Mouse (Mus musculus) liver, postnatal 0 days (tissue): ENCODE measurements at regions not wholly inside any gene's neighbourhood (a gene's known extent, or its start where the extent isn't known, plus 50 kb on each side); places are given as distances from the start of the nearest gene placed in this dataset.

Experiments
- CTCF ChIP-seq: sonication (generic); IDR thresholded peaks from 2 replicates; pipeline ENCODE4 v1.5.1; 2016; ENCODE audit warnings: antibody characterized with exemption, low read depth
- EP300 ChIP-seq: IDR thresholded peaks from 2 replicates; pipeline ENCODE4 v1.6.1; 2016; ENCODE audit warnings: antibody characterized with exemption, low read depth, mild to moderate bottlenecking

DNA sequence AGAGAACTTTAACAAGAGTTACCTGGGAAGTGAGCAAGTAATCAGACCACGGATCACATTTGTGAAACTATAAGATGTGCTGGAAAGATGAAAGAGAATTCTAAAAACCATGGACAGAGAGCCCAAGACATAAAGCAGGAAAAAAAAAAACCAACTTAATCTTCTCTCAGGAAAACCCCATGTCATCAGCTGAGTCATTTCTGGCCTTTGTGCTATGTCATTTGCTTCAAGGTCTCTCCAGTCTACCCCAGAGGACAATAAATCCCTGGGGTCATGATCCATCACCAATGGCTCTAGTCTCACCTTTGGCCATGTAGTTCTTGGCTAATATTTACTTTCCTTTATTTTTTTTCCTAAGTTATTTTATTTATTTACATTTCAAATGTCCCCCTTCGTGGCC, 174.5 kb downstream of the Gpam start:
- TF ChIP-seq CTCF (no peak), EP300 (no peak)
